Mouse (Mus musculus): ENCODE data around the gene Hoxa4. TPM values are rescaled to one million over a fixed set of nuclear protein-coding genes. Genes with fewer than 3 reads are reported as not detected.

The Hoxa4 gene
- polyA plus RNA-seq, 1 experiment from 2014 or later: 8.8 TPM

DNA sequence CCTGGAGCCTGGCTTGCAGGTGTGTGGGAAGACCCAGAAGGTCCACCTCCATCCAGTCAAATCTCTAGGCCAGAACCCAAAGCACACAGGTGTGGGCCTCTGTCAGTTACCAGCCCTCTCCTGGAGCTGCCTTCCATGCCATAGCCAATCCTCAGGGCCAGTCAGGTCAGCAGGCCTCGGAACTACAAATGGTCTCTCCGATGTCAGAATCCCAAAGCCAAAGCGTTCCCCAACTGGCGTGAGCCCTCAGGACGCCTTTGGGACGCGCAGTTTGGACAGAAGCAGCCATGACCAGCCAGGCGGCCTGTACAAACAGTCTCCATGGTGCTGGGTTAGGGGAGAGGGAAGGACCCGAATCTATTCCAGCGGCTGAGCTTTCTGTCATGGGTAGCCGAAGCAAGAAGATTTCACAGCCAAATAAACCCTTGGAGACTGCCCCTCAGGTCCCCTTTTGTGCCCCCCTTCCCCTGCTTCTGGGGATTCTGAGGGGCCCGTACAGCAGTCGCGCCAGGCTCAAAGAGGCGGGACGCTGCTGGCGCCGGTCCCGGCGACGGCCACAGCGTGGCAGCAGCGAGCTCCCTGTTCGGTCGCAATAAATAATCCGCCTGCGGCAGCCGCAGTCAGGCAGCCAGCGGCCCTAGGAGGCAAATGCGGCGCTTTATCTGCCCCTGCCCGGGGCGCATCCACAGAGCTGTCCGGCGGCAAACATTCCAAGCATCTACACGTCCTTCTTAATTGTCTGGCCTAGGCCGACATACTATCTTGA lies 19.8 kb upstream of the Hoxa4 start:
- Histone ChIP-seq H3K27me3 (replicated peaks; ENCODE audit: control insufficient read depth, insufficient read depth, low read length) (peaks cover 77% of the 10 kb centered on the region), H3K27ac (ENCODE audit: low read depth, low read length) (peak overlapping the region; percentile 54; the same call in 1 of the 2 replicates), H3K4me1 (ENCODE audit: control insufficient read depth, insufficient read depth, low read depth, low read length) (no peaks in the 10 kb centered on the region; the same call in 1 of the 2 replicates), H3K4me3 (ENCODE audit: low read length) (peak overlapping the region; percentile 30), H3K4me2 (ENCODE audit: low read length) (peak overlapping the region; percentile 38), H3K9me3 (ENCODE audit: control insufficient read depth, low read length) (no peaks in the 10 kb centered on the region), H3K9ac (ENCODE audit: low read depth, low read length) (peak overlapping the region; percentile 41; the same call in 1 of the 2 replicates), H3K36me3 (ENCODE audit: control insufficient read depth, insufficient read depth, low read length) (no peaks in the 10 kb centered on the region)
- WGBS: 1% methylated on average over 37 of the region's 37 CpGs
- peak; percentile 66 for ATAC-seq

DNA sequence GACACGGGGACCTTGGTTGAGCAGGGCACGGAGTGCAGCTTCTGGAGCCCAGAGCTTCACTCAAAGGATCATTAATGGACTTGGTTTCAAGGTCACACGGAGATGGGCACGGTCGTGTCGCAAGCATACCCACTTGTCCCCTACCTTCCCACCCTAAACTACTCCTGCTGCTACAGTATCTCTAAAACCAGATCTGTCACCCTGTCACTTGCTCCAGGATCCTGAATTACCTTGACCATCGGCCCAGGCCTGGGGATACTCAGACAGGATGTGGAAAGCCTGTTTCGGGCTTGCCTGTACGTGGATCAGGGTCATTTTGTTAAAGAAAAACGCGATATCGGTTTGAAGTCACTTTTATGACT lies 18.1 kb upstream of the Hoxa4 start:
- Histone ChIP-seq H3K4me1 (ENCODE audit: control insufficient read depth, insufficient read depth, low read depth, low read length) (no peaks in the 10 kb centered on the region; the same call in 1 of the 2 replicates), H3K9me3 (ENCODE audit: control insufficient read depth, low read length) (no peaks in the 10 kb centered on the region), H3K4me2 (ENCODE audit: low read length) (peak overlapping the region; percentile 52), H3K27me3 (replicated peaks; ENCODE audit: control insufficient read depth, insufficient read depth, low read length) (peaks cover 61% of the 10 kb centered on the region), H3K4me3 (ENCODE audit: low read length) (peak overlapping the region; percentile 8; the same call in 1 of the 2 replicates), H3K9ac (ENCODE audit: low read depth, low read length) (no peak overlapping the region), H3K36me3 (ENCODE audit: control insufficient read depth, insufficient read depth, low read length) (no peaks in the 10 kb centered on the region), H3K27ac (ENCODE audit: low read depth, low read length) (no peak overlapping the region)
- WGBS: 8% methylated on average over 12 of the region's 12 CpGs
- no peak for ATAC-seq

DNA sequence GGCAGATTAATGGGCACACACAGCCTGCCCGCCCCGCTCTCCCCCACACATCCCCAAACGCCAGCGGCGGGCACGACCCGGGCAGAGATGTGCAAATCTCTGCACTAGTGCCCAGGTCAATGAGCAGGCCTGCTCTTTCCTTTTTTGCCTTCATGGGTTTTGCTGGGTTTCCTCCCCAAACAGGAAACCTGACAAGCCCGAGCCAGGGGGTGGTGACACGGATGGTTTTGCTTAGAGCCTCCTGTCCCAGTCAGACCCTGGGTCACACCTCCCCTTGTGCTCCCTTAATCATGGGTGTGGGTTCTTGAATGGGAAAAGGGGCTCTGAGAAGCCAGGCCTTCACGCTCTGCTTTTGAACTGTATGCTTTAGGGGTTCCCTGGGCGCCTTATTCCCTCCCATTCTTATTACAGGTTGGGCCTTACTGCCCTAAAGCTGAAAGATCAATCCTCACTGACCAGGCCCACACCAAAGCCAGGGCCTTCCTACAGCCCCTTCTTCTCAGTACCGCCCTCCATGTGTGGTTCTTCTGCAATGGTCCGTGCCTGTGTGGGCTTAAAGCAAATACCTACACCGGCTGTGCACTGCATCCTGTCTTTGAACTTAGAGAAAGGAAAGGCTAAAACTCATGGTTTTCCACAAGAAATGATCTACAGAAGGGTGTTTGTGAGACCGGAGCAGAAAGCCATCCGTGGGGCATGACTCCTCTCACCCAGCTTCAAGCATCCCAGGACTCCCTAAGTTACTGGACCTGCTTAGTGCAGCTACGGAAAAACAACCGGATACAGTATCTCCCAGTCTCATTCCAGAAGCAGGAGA lies 17.5 kb upstream of the Hoxa4 start:
- H3K27ac ChIP-seq (ENCODE audit: low read depth, low read length): peak overlapping the region; percentile 52
- H3K9me3 ChIP-seq (ENCODE audit: control insufficient read depth, low read length): no peaks in the 10 kb centered on the region
- no peaks in the 10 kb centered on the region for H3K36me3 ChIP-seq (ENCODE audit: control insufficient read depth, insufficient read depth, low read length)
- H3K9ac ChIP-seq (ENCODE audit: low read depth, low read length): peak overlapping the region; percentile 37
- H3K27me3 ChIP-seq (replicated peaks; ENCODE audit: control insufficient read depth, insufficient read depth, low read length): peaks cover 59% of the 10 kb centered on the region
- ATAC-seq: 0 out of 2 replicates have a peak, but pooled peaks have one; percentile 10
- no peaks in the 10 kb centered on the region; the same call in 1 of the 2 replicates for H3K4me1 ChIP-seq (ENCODE audit: control insufficient read depth, insufficient read depth, low read depth, low read length)
- H3K4me3 ChIP-seq (ENCODE audit: low read length): peak overlapping the region; percentile 33
- H3K4me2 ChIP-seq (ENCODE audit: low read length): peak overlapping the region; percentile 52
- 7% methylated on average over 18 of the region's 18 CpGs for WGBS

DNA sequence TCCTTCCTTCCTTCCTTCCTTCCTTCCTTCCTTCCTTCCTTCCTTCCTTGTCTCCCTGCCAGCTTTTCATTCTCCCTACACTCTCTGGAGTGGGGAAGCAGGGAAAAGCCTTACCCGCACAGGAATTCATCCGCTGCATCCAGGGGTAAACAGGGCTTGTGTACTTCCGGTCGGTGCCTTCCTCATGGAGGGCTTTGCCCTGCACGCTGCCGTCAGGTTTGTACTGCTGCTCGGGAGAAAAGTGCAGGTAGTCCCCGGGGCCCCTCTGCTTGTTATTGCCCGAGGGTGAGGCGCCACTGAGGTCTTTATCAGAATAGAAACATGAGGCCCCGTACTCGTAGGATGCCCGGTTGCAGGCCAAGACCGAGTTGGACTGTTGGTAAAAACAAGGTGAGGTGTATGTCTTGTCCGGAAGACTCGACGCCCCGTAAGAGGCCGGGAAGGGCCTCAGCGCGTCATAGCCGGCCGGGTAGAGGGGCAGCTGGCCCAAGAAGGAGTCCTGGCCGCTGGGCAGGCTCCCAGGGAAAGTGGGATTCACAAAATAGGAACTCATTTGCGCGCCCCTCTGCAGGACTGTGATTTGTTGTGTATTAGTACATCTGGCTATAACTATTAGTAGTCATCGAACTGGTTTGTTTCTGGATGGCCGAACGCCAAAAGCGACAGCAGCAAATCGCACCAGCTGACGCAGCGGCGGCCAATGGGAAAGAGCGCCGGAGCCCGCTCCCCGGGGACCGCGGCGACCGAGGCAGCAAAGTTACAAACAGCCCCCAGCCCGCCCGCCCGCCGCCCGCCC lies 16.7 kb upstream of the Hoxa4 start, which contains the start of gene Hoxa6:
Hoxa6 (minus strand) TSS at position 651 of the 796 bp plus-strand sequence.
- Histone ChIP-seq H3K4me2 (ENCODE audit: low read length) (peak within 1 kb of the TSS; percentile 52), H3K4me1 (ENCODE audit: control insufficient read depth, insufficient read depth, low read depth, low read length) (no peaks in the 10 kb centered on the region; the same call in 1 of the 2 replicates), H3K27me3 (replicated peaks; ENCODE audit: control insufficient read depth, insufficient read depth, low read length) (peaks cover 53% of the 10 kb centered on the region), H3K36me3 (ENCODE audit: control insufficient read depth, insufficient read depth, low read length) (no peaks in the 10 kb centered on the region), H3K27ac (ENCODE audit: low read depth, low read length) (peak within 1 kb of the TSS; percentile 52), H3K9me3 (ENCODE audit: control insufficient read depth, low read length) (no peaks in the 10 kb centered on the region), H3K9ac (ENCODE audit: low read depth, low read length) (peak within 1 kb of the TSS; percentile 37), H3K4me3 (ENCODE audit: low read length) (peak within 1 kb of the TSS; percentile 33)
- ATAC-seq: no peak
- 1% methylated on average over 47 of the region's 47 CpGs for WGBS

DNA sequence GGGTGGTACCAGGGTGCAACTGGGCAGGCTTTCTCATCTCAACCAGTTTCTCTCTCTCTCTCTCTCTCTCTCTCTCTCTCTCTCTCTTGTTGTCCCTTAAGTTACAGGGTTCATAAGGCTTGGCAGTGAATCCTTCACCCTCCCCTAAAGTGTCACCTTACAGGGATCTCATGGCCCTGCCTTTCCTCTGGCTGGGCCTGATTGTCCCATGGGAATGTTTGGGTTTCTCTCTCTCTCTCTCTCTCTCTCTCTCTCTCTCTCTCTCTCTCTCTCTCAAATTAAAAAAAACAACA lies 16.1 kb upstream of the Hoxa4 start:
- no peak overlapping the region for H3K9ac ChIP-seq (ENCODE audit: low read depth, low read length)
- ATAC-seq: no peak
- H3K9me3 ChIP-seq (ENCODE audit: control insufficient read depth, low read length): no peaks in the 10 kb centered on the region
- H3K27me3 ChIP-seq (replicated peaks; ENCODE audit: control insufficient read depth, insufficient read depth, low read length): peaks cover 48% of the 10 kb centered on the region
- peak overlapping the region; percentile 47 for H3K4me2 ChIP-seq (ENCODE audit: low read length)
- H3K4me3 ChIP-seq (ENCODE audit: low read length): no peak overlapping the region
- H3K27ac ChIP-seq (ENCODE audit: low read depth, low read length): no peak overlapping the region
- H3K36me3 ChIP-seq (ENCODE audit: control insufficient read depth, insufficient read depth, low read length): no peaks in the 10 kb centered on the region
- no peaks in the 10 kb centered on the region; the same call in 1 of the 2 replicates for H3K4me1 ChIP-seq (ENCODE audit: control insufficient read depth, insufficient read depth, low read depth, low read length)

DNA sequence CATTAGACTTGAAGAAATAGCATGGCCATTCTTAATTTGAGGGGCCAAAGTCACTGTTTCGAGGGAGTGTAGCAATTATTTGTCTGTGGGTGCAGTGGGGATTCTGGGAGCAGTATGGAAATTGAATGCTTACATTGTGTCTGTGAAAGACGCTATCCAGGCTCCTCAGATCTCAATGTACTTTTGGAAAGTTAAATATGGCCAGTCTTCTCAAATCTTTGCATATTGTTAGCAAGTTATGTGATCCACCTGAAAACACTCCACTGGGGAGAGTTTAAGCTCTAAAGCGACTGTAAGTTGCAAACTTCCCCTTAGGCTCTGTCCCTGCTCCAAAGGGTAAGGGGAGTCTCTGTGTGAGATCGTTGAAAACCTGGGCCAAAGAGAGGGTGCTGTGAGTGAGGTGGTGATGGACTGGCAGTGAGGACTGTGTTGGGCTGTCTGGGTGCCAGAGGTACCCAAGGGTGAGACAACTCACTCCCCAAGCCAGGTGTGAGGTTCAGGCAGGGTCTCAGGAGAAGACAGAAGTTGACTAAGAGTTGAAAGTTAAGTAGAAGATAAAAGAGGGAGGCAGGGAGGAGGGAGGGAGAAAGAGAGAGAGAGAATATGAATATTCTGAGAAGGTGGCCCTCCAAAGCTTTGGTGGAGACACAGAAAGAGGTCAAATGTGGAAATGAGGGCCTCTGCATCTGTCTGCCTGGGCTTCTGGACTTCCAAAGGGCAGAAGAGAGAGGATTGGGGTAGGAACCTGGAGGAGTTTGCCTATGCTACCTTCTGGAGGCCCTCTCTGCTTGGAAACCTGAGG lies 15.5 kb upstream of the Hoxa4 start:
- Histone ChIP-seq H3K4me1 (ENCODE audit: control insufficient read depth, insufficient read depth, low read depth, low read length) (no peaks in the 10 kb centered on the region; the same call in 1 of the 2 replicates), H3K4me3 (ENCODE audit: low read length) (peak overlapping the region; percentile 2; the same call in 1 of the 2 replicates), H3K36me3 (ENCODE audit: control insufficient read depth, insufficient read depth, low read length) (no peaks in the 10 kb centered on the region), H3K27me3 (replicated peaks; ENCODE audit: control insufficient read depth, insufficient read depth, low read length) (peaks cover 44% of the 10 kb centered on the region), H3K9me3 (ENCODE audit: control insufficient read depth, low read length) (no peaks in the 10 kb centered on the region), H3K9ac (ENCODE audit: low read depth, low read length) (no peak overlapping the region), H3K27ac (ENCODE audit: low read depth, low read length) (no peak overlapping the region), H3K4me2 (ENCODE audit: low read length) (peak overlapping the region; percentile 47)
- no peak for ATAC-seq
- WGBS: 5% methylated on average over 4 of the region's 4 CpGs

DNA sequence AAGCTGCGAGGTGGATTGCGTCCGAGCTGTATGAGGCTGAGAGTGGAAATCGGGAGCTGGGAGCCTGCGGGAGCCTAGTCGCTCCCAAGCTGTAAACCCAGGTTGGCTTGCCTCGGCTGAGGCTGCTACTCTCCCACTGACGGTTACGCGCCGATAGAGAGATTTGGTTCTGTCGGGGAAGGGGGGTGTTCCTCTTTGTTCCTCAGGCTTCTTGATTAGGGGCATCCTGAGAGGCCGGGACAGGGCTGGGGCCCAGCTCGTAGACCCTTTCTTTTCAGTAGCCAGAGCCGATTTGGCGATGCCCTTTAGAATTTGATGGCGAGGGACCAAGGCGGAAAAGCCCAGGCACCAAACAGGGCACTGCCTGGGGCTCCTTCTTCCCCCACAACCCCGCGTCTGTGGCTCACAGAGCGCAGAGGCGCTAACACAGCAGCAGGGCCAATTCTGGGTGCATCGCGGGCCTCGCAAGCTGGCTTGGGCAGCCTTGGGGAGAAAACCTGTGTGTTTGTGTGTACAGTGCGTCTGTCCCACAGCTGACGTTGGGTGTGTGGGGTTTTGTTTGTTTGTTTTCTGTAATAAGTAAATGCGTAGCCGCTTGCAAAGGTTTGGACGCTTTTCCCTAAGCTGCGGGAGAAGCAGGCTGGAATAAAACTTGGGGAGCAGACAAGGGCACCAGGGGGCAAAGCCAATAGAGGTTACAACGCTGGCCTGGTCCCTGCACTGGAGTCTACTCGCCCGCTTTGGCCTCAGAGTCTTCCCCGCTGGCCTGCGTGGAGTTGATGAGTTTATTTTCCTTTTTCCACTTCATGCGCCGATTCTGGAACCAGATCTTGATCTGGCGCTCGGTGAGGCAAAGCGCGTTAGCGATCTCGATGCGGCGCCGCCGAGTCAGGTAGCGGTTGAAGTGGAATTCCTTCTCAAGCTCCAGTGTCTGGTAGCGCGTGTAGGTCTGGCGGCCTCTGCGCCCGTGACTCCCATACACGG lies 14.4 kb upstream of the Hoxa4 start:
- Histone ChIP-seq H3K9me3 (ENCODE audit: control insufficient read depth, low read length) (no peaks in the 10 kb centered on the region), H3K9ac (ENCODE audit: low read depth, low read length) (peak overlapping the region; percentile 51; the same call in 1 of the 2 replicates), H3K36me3 (ENCODE audit: control insufficient read depth, insufficient read depth, low read length) (no peaks in the 10 kb centered on the region), H3K4me1 (ENCODE audit: control insufficient read depth, insufficient read depth, low read depth, low read length) (no peaks in the 10 kb centered on the region), H3K27me3 (replicated peaks; ENCODE audit: control insufficient read depth, insufficient read depth, low read length) (peaks cover 38% of the 10 kb centered on the region), H3K27ac (ENCODE audit: low read depth, low read length) (peak overlapping the region; percentile 73), H3K4me3 (ENCODE audit: low read length) (peak overlapping the region; percentile 22; the same call in 1 of the 2 replicates), H3K4me2 (ENCODE audit: low read length) (peak overlapping the region; percentile 47)
- no peak for ATAC-seq
- WGBS: 2% methylated on average over 55 of the region's 55 CpGs

Data from hindbrain, embryonic 16.5 days (tissue).